ENCODE assay signal across 1 mouse cellular context in genomic region chr15:97748964-97749363, GRCm38 (mm10).
TF ChIP-seq lines count a peak whose summit lies in the region.

No protein-coding gene starts in this region.

TF ChIP-seq in CH12.LX, 34 proteins besides CTCF, POLR2A, EP300 and RAD21 (continued from another document):
- no peak for TF ChIP-seq ZNF384 (IDR thresholded peaks at IDR 0.05; ENCODE audit: low read depth, low read length)
- TF ChIP-seq JUND (conservative IDR thresholded peaks at IDR 0.05; ENCODE audit: low read depth, low read length): no peak
- TF ChIP-seq USF1 (IDR thresholded peaks at IDR 0.05; ENCODE audit: low read depth, low read length): no peak
- TF ChIP-seq RCOR1 (conservative IDR thresholded peaks at IDR 0.05; ENCODE audit: low read depth, low read length): no peak
